Mouse (Mus musculus): ENCODE results near the gene Ildr1. TPM values are rescaled to one million over a fixed set of nuclear protein-coding genes. Genes with fewer than 3 reads are reported as not detected.
A peak's percentile ranks its signal among the peaks of the same experiment; 100 is the strongest.

Gene Ildr1
- polyA plus RNA-seq, 1 experiment, result 0.77 TPM

GRCm38 (mm10) chr16:36747767-36748166, 54.0 kb downstream of the Ildr1 start:
- no peak for TF ChIP-seq POLR2A (IDR thresholded peaks at IDR 0.05; ENCODE audit: borderline replicate concordance, insufficient read depth, low read length)
- no peak for TF ChIP-seq CTCF (IDR thresholded peaks at IDR 0.05; ENCODE audit: borderline replicate concordance, insufficient read depth, low read depth, low read length)
- H3K4me1 ChIP-seq (ENCODE audit: control insufficient read depth, insufficient read depth, low read length), result no peaks in the 10 kb centered on the region
- H3K27ac ChIP-seq (ENCODE audit: insufficient read depth, low read length), result no peak overlapping the region
- DNase-seq, result no peak
- WGBS, result 81% methylated on average over 2 of the region's 2 CpGs
- no peak overlapping the region for H3K4me3 ChIP-seq (replicated peaks; ENCODE audit: insufficient read depth, low read depth, low read length)
- no peaks in the 10 kb centered on the region for H3K27me3 ChIP-seq (ENCODE audit: control insufficient read depth, insufficient read depth, low read length)

DNA sequence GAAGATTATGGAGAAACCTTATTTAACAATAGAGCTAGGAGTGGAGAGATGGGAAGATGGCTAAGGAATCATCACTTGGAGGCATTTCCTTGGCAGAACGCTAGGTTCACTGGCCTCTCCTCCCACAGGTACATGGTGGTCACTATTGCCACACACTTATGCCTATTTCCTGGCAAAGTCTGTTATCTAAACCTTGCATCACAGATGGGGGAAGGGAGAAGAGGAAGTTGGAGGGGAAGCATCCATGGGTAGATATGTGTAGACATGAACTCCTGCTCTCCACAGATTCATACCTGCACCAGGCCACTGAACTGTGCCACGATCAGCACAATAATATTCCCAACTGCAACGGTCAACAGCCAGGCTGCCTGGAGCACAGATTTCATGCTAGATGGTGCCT, 58.2 kb downstream of the Ildr1 start:
- WGBS, result 93% methylated on average over 3 of the region's 3 CpGs

DNA sequence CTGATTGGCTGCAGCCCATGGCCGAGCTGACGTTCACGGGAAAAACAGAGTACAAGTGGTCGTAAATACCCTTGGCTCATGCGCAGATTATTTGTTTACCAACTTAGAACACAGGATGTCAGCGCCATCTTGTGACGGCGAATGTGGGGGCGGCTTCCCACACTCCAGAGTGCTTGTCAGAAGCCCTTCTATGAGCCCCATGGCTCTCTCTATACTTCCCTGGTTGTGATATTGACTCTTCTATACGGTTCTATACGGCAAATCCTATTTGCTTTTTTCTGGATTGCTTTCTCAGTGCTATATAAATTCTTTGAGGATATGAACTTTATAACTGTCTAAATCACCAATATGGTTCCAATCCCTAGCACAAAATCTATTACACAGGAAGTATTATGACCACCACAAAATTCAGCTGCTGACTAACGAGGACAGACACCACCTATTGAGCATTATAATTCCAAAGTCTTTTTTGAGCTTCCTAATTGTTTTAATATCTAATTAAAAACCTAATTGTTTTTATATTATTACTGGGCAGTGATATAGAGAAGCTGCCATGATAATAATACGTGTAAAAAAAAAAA, 76.5 kb downstream of the Ildr1 start:
- Histone ChIP-seq H3K27ac (ENCODE audit: insufficient read depth, low read length) (no peak overlapping the region), H3K4me3 (replicated peaks; ENCODE audit: insufficient read depth, low read depth, low read length) (no peak overlapping the region), H3K4me1 (ENCODE audit: control insufficient read depth, insufficient read depth, low read length) (no peaks in the 10 kb centered on the region), H3K27me3 (ENCODE audit: control insufficient read depth, insufficient read depth, low read length) (no peaks in the 10 kb centered on the region)
- peak in 1 of 2 experiments; percentile 49 for DNase-seq
- WGBS, result 71% methylated on average over 9 of the region's 13 CpGs
- TF ChIP-seq CTCF (IDR thresholded peaks at IDR 0.05; ENCODE audit: borderline replicate concordance, insufficient read depth, low read depth, low read length) (no peak), POLR2A (IDR thresholded peaks at IDR 0.05; ENCODE audit: borderline replicate concordance, insufficient read depth, low read length) (no peak)

More for the DNA sequence above, 58.2 kb downstream of the Ildr1 start:
- H3K4me3 ChIP-seq (replicated peaks; ENCODE audit: insufficient read depth, low read depth, low read length), result no peak overlapping the region
- no peaks in the 10 kb centered on the region for H3K27me3 ChIP-seq (ENCODE audit: control insufficient read depth, insufficient read depth, low read length)
- no peak for TF ChIP-seq POLR2A (IDR thresholded peaks at IDR 0.05; ENCODE audit: borderline replicate concordance, insufficient read depth, low read length)
- no peak for TF ChIP-seq CTCF (IDR thresholded peaks at IDR 0.05; ENCODE audit: borderline replicate concordance, insufficient read depth, low read depth, low read length)
- no peaks in the 10 kb centered on the region for H3K4me1 ChIP-seq (ENCODE audit: control insufficient read depth, insufficient read depth, low read length)
- DNase-seq, result no peak
- H3K27ac ChIP-seq (ENCODE audit: insufficient read depth, low read length), result no peak overlapping the region

DNA sequence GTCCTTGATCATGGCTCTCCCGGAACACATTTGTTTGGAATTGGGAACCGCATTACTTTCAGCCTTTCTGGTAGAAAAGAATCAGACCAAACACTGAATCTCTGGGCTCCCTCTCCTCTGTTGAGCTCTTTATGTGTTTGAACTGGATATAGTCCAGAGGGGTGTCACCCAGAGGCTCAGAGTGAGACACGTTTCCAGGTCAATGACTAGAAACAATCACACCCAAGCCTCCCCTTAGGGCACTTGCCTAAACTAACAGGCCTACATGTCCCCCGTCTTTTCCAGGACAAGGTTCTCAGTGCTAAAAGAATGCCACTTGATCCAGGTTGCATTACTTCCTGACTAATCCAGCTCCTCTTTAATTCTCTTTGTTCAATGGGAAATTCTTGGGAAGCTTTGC, 77.1 kb downstream of the Ildr1 start:
- H3K4me1 ChIP-seq (ENCODE audit: control insufficient read depth, insufficient read depth, low read length), result no peaks in the 10 kb centered on the region
- no peaks in the 10 kb centered on the region for H3K27me3 ChIP-seq (ENCODE audit: control insufficient read depth, insufficient read depth, low read length)
- DNase-seq, result peak in 1 of 2 experiments; percentile 20
- no peak overlapping the region for H3K4me3 ChIP-seq (replicated peaks; ENCODE audit: insufficient read depth, low read depth, low read length)
- H3K27ac ChIP-seq (ENCODE audit: insufficient read depth, low read length), result no peak overlapping the region
- WGBS, result 40% methylated on average over 4 of the region's 4 CpGs
- no peak for TF ChIP-seq POLR2A (IDR thresholded peaks at IDR 0.05; ENCODE audit: borderline replicate concordance, insufficient read depth, low read length)
- no peak for TF ChIP-seq CTCF (IDR thresholded peaks at IDR 0.05; ENCODE audit: borderline replicate concordance, insufficient read depth, low read depth, low read length)

GRCm38 (mm10) chr16:36771244-36771643, 77.5 kb downstream of the Ildr1 start:
- TF ChIP-seq POLR2A (IDR thresholded peaks at IDR 0.05; ENCODE audit: borderline replicate concordance, insufficient read depth, low read length), result no peak
- TF ChIP-seq CTCF (IDR thresholded peaks at IDR 0.05; ENCODE audit: borderline replicate concordance, insufficient read depth, low read depth, low read length), result no peak
- WGBS, result 79% methylated on average over 2 of the region's 2 CpGs
- no peak for DNase-seq
- Histone ChIP-seq H3K4me1 (ENCODE audit: control insufficient read depth, insufficient read depth, low read length) (no peaks in the 10 kb centered on the region), H3K4me3 (replicated peaks; ENCODE audit: insufficient read depth, low read depth, low read length) (no peak overlapping the region), H3K27me3 (ENCODE audit: control insufficient read depth, insufficient read depth, low read length) (no peaks in the 10 kb centered on the region), H3K27ac (ENCODE audit: insufficient read depth, low read length) (no peak overlapping the region)

DNA sequence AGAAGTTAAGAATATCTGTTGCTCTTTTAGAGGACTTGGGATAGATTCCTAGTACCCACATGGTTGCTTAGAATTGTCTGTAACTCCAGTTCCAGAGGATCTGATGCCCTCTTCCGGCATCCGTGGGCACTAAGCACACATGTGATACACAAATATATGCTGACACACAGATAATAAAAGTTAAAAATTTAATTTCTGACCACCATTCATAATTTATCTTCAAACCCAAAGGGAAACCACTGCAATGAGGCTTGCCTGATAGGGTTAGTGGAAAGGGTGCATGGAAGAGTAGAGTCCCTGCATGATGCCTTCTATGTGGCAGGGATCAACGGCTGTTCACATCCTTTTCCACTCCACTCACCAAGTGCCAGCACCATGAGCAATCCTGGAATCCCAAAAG, 77.9 kb downstream of the Ildr1 start:
- no peak for TF ChIP-seq POLR2A (IDR thresholded peaks at IDR 0.05; ENCODE audit: borderline replicate concordance, insufficient read depth, low read length)
- TF ChIP-seq CTCF (IDR thresholded peaks at IDR 0.05; ENCODE audit: borderline replicate concordance, insufficient read depth, low read depth, low read length), result no peak
- no peaks in the 10 kb centered on the region for H3K4me1 ChIP-seq (ENCODE audit: control insufficient read depth, insufficient read depth, low read length)
- no peak for DNase-seq
- no peak overlapping the region for H3K4me3 ChIP-seq (replicated peaks; ENCODE audit: insufficient read depth, low read depth, low read length)
- H3K27me3 ChIP-seq (ENCODE audit: control insufficient read depth, insufficient read depth, low read length), result no peaks in the 10 kb centered on the region
- WGBS, result 81% methylated on average over 3 of the region's 3 CpGs
- no peak overlapping the region for H3K27ac ChIP-seq (ENCODE audit: insufficient read depth, low read length)

DNA sequence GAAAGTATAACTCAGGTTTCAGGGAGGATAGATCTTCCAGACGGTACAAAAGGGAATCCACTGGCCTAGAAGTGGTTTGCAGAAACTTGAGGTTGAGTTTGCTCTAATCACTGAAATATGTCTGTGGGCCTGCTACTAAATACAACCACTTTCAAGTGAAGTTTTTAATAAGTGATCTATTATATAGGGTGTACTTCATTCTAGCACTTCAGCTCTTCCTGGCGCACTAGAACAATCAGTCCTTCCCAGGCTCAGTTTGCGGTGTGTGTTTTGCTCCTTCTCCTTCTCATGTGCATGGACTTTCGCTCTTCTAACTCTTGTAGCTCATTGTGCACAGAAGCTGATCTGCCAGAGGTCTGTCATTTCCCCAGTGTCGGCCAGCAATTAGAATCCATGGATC, 79.2 kb downstream of the Ildr1 start:
- Histone ChIP-seq H3K4me3 (replicated peaks; ENCODE audit: insufficient read depth, low read depth, low read length) (no peak overlapping the region), H3K4me1 (ENCODE audit: control insufficient read depth, insufficient read depth, low read length) (no peaks in the 10 kb centered on the region), H3K27ac (ENCODE audit: insufficient read depth, low read length) (no peak overlapping the region), H3K27me3 (ENCODE audit: control insufficient read depth, insufficient read depth, low read length) (no peaks in the 10 kb centered on the region)
- TF ChIP-seq CTCF (IDR thresholded peaks at IDR 0.05; ENCODE audit: borderline replicate concordance, insufficient read depth, low read depth, low read length), result no peak
- no peak for TF ChIP-seq POLR2A (IDR thresholded peaks at IDR 0.05; ENCODE audit: borderline replicate concordance, insufficient read depth, low read length)
- DNase-seq, result no peak
- 94% methylated on average over 5 of the region's 5 CpGs for WGBS

GRCm38 (mm10) chr16:36775658-36776057, 81.9 kb downstream of the Ildr1 start:
- H3K27ac ChIP-seq (ENCODE audit: insufficient read depth, low read length), result no peak overlapping the region
- no peak for TF ChIP-seq CTCF (IDR thresholded peaks at IDR 0.05; ENCODE audit: borderline replicate concordance, insufficient read depth, low read depth, low read length)
- no peak for TF ChIP-seq POLR2A (IDR thresholded peaks at IDR 0.05; ENCODE audit: borderline replicate concordance, insufficient read depth, low read length)
- no peak for DNase-seq
- no peak overlapping the region for H3K4me3 ChIP-seq (replicated peaks; ENCODE audit: insufficient read depth, low read depth, low read length)
- H3K4me1 ChIP-seq (ENCODE audit: control insufficient read depth, insufficient read depth, low read length), result no peaks in the 10 kb centered on the region
- H3K27me3 ChIP-seq (ENCODE audit: control insufficient read depth, insufficient read depth, low read length), result no peaks in the 10 kb centered on the region
- WGBS, result 9% methylated on average over 6 of the region's 6 CpGs

Other genes starting within 250 kb of the Ildr1 start
- gene Stfa3, start 238.6 kb upstream of the Ildr1 start, polyA plus RNA-seq (2012; rRNA removed), result not detected in 2 replicates
- 0.05 and 0.33 TPM in 2 replicates for gene Casr, start 131.8 kb upstream of the Ildr1 start, polyA plus RNA-seq (2012; rRNA removed)
- 0.62 and 0.78 TPM in 2 replicates for gene Cd86, start 27.9 kb upstream of the Ildr1 start, polyA plus RNA-seq (2012; rRNA removed)
- 13.1 and 26.7 TPM in 2 replicates for gene Slc15a2, start 91.0 kb downstream of the Ildr1 start, polyA plus RNA-seq (2012; rRNA removed)
- 30.2 and 31.4 TPM in 2 replicates for gene Iqcb1, start 134.4 kb downstream of the Ildr1 start, polyA plus RNA-seq (2012; rRNA removed)
- gene Eaf2, start 181.0 kb downstream of the Ildr1 start, polyA plus RNA-seq (2012; rRNA removed), result 2.4 and 3.1 TPM in 2 replicates
- 49.0 and 49.1 TPM in 2 replicates for gene Golgb1, start 181.2 kb downstream of the Ildr1 start, polyA plus RNA-seq (2012; rRNA removed)
- 2.3 and 3.3 TPM in 2 replicates for gene Hcls1, start 241.0 kb downstream of the Ildr1 start, polyA plus RNA-seq (2012; rRNA removed)